Mouse (Mus musculus): Measurements from ENCODE around the gene Gm21974.

GRCm38 (mm10) chr7:127895442-127895841, at the start of gene Gm21974, which contains the start of gene Vkorc1:
- TF ChIP-seq MAX (IDR thresholded peaks at IDR 0.05; ENCODE audit: low read depth) (no peak), REST (IDR thresholded peaks at IDR 0.05; ENCODE audit: insufficient read depth, insufficient read length) (no peak)
